Mouse (Mus musculus) limb, embryonic 15.5 days (tissue): ENCODE results near the gene Pramef17. TPM values are rescaled to one million over a fixed set of nuclear protein-coding genes. Genes with fewer than 3 reads are reported as not detected.
"Not testable (repeated sequence)": the region's sequence is repeated elsewhere in the genome, so short reads cannot be mapped to it uniquely, and the experiment has no call there.

Source experiments
- ATAC-seq: fragments of 200-750 bp; cut with Nextera tagmentation; 2 replicates; pipeline ENCODE4 v1.8.0; 2017; ENCODE audit warnings: low read depth, moderate TSS enrichment; ENCODE audit not compliant: insufficient number of reproducible peaks, low FRiP score, low TSS enrichment
- H3K27ac ChIP-seq: fragments of 300-500 bp; sonication (generic); 2 replicates; pipeline ENCODE4 v1.5.1; 2015; ENCODE audit warnings: moderate library complexity, mild to moderate bottlenecking, inconsistent platforms
- H3K27me3 ChIP-seq: fragments of 300-500 bp; sonication (generic); 2 replicates; pipeline ENCODE4 v1.6.1; 2015; ENCODE audit warnings: inconsistent platforms
- H3K36me3 ChIP-seq: fragments of 300-500 bp; sonication (generic); 2 replicates; pipeline ENCODE4 v1.6.1; 2015; ENCODE audit warnings: inconsistent platforms
- H3K4me1 ChIP-seq: fragments of 300-500 bp; sonication (generic); 2 replicates; pipeline ENCODE4 v1.6.1; 2015; ENCODE audit warnings: inconsistent platforms
- H3K4me2 ChIP-seq: fragments of 300-500 bp; sonication (generic); 2 replicates; pipeline ENCODE4 v1.6.1; 2015; ENCODE audit warnings: mild to moderate bottlenecking, inconsistent platforms
- H3K4me3 ChIP-seq: fragments of 300-500 bp; sonication (generic); 2 replicates; pipeline ENCODE4 v1.5.1; 2015; ENCODE audit warnings: mild to moderate bottlenecking, inconsistent platforms
- H3K9ac ChIP-seq: fragments of 300-500 bp; sonication (generic); 2 replicates; pipeline ENCODE4 v1.6.1; 2015; ENCODE audit warnings: inconsistent platforms
- H3K9me3 ChIP-seq: fragments of 300-500 bp; sonication (generic); 2 replicates; pipeline ENCODE4 v1.6.1; 2016; ENCODE audit warnings: inconsistent platforms
- WGBS: fragments of 180-500 bp; shearing (Covaris S2); methylation state at CpG from one replicate; pipeline ENCODE4 v1.1.7; 2015; 5-methylcytosine and 5-hydroxymethylcytosine counted together
- polyA plus RNA-seq: library from polyadenylated mRNA; unstranded; fragments of >200 nt; fragmentation: Nextera tagmentation; extraction: Ambion mirVana; gene quantifications from 2 replicates; pipeline ENCODE4 v1.2.1, GENCODE M21; 2015

Pramef17 gene
- polyA plus RNA-seq, result not detected in 2 replicates

GRCm38 (mm10) chr4:143994269-143994668 is at the start of gene Pramef17:
Gene Pramef17 (minus strand): TSS chr4:143994369.
- not testable (repeated sequence) for ATAC-seq, H3K4me1 ChIP-seq

DNA sequence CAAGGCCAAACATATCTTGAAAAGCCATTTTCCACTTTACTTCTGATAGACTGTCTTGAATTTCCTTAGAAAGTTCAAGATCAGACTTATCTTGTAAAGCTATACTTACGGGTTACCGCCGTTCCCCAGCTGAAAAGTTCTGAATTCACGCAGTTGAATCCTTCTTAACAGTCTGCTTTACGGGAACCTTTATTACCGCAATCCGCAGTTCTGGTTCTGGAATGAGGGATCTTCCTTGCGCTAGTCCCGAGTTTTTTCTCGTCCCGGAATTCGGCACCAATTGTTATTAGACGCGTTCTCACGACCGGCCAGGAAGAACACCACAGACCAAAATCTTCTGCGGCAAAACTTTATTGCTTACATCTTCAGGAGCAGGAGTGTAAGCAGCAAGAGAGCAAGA is 6.0 kb downstream of the Pramef17 start:
- H3K4me3 ChIP-seq, H3K9ac ChIP-seq, ATAC-seq, H3K4me1 ChIP-seq, H3K4me2 ChIP-seq, H3K27ac ChIP-seq, H3K9me3 ChIP-seq, H3K36me3 ChIP-seq, H3K27me3 ChIP-seq: not testable (repeated sequence)
- 93% methylated on average over 17 of the region's 17 CpGs for WGBS

More at GRCm38 (mm10) chr4:143994269-143994668, at the start of gene Pramef17:
- not testable (repeated sequence) for H3K9ac ChIP-seq, H3K4me2 ChIP-seq, H3K36me3 ChIP-seq, H3K27me3 ChIP-seq, H3K4me3 ChIP-seq, H3K9me3 ChIP-seq, H3K27ac ChIP-seq
- 49% methylated on average over 3 of the region's 3 CpGs for WGBS

DNA sequence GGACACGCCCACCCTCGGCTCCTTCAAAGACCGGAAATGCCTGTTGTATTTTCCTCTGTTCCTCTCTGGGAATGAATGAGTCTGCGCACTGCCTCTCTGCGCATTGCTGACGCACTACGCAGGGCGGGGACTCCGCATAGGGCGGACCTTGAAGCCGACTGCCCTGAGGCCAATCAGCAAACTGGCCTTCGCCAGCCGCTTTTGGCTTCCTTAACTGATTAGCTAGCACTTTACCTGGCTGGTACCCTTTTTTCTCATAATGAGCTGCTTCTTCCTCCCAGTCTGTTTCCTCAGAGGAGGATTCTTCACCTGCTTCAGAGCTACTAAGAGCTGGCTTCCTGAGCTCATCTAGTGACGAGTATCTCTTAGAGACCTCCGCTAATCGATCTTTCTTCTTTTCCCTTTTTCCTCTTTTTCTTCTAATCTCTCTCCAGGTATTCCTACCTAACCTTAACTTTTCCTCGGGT is 6.7 kb downstream of the Pramef17 start:
- not testable (repeated sequence) for H3K9ac ChIP-seq, H3K4me2 ChIP-seq, H3K27ac ChIP-seq, H3K36me3 ChIP-seq, ATAC-seq, H3K4me1 ChIP-seq, H3K9me3 ChIP-seq, H3K4me3 ChIP-seq, H3K27me3 ChIP-seq
- 96% methylated on average over 11 of the region's 17 CpGs for WGBS

DNA sequence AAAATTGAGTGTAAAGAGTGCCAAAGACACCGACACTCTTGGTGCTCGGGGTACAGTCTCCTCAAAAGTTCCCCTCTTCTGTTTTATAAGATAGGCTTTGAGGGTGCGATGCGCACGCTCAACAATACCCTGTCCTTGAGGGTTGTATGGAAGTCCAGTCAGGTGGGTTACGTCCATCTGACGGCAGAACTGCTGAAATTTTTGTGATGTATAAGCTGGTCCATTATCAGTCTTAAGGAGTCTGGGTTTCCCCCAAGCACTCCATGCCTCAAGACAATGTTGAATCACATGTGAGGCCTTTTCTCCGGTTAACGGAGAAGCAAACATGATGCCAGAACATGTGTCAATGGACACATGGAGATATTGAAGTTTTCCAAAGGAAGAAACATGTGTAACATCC is 8.4 kb downstream of the Pramef17 start:
- H3K4me1 ChIP-seq, H3K4me2 ChIP-seq, H3K36me3 ChIP-seq, ATAC-seq, H3K9me3 ChIP-seq, H3K27me3 ChIP-seq, H3K4me3 ChIP-seq, H3K27ac ChIP-seq, H3K9ac ChIP-seq: not testable (repeated sequence)
- WGBS, result 86% methylated on average over 4 of the region's 9 CpGs

DNA sequence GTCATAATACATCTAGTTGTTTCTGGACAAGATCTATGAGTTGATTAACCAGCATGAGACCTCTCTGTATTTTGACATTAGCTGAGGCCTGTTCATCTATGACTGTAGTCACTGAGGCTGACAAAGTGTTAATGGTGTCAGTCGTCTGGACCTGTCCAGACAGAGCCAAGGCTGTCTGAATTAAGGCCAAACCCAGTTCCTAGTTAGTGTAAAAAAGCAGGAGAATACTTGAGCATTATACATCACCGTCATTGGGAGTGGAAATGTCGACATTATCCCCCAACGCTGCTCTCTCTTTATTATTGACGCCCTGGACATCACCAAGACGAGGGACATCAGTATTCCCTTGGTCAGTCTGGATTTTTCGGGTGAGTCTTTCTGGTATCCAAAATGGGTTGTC is 9.0 kb downstream of the Pramef17 start:
- H3K36me3 ChIP-seq, H3K4me3 ChIP-seq, H3K4me2 ChIP-seq, H3K4me1 ChIP-seq, H3K9ac ChIP-seq, H3K27me3 ChIP-seq, H3K27ac ChIP-seq, ATAC-seq, H3K9me3 ChIP-seq: not testable (repeated sequence)
- WGBS, result no CpG with 5 or more reads among the region's 7 CpGs

- not testable (repeated sequence) for H3K27ac ChIP-seq, H3K9ac ChIP-seq, ATAC-seq, H3K9me3 ChIP-seq, H3K4me3 ChIP-seq, H3K27me3 ChIP-seq, H3K4me2 ChIP-seq, H3K4me1 ChIP-seq, H3K36me3 ChIP-seq
- WGBS, result 58% methylated on average over 1 of the region's 1 CpGs
Observed at GRCm38 (mm10) chr4:143983446-143983845, 10.7 kb downstream of the Pramef17 start.

GRCm38 (mm10) chr4:143966850-143967249 is 27.3 kb downstream of the Pramef17 start, which contains the start of gene Gm13101:
Gene Gm13101 (minus strand): TSS chr4:143966950.
- WGBS, result 49% methylated on average over 2 of the region's 2 CpGs
- not testable (repeated sequence) for H3K27me3 ChIP-seq, ATAC-seq

GRCm38 (mm10) chr4:143950916-143951315 is 43.3 kb downstream of the Pramef17 start, which contains the start of gene Pramef25:
Gene Pramef25 (minus strand): TSS chr4:143951016.
- not testable (repeated sequence) for H3K4me3 ChIP-seq, H3K4me1 ChIP-seq, ATAC-seq, H3K36me3 ChIP-seq, H3K4me2 ChIP-seq, H3K27me3 ChIP-seq, H3K27ac ChIP-seq, H3K9ac ChIP-seq, H3K9me3 ChIP-seq
- 89% methylated on average over 1 of the region's 1 CpGs for WGBS

More at GRCm38 (mm10) chr4:143966850-143967249, 27.3 kb downstream of the Pramef17 start, which contains the start of gene Gm13101:
- H3K4me2 ChIP-seq, H3K36me3 ChIP-seq, H3K9me3 ChIP-seq, H3K4me1 ChIP-seq, H3K27ac ChIP-seq, H3K9ac ChIP-seq, H3K4me3 ChIP-seq: not testable (repeated sequence)

Other genes starting within 250 kb of the Pramef17 start
- not detected in 2 replicates for gene Gm13023, start 205.0 kb downstream of the Pramef17 start, polyA plus RNA-seq
- not detected in 2 replicates for gene Gm13084, start 178.3 kb downstream of the Pramef17 start, polyA plus RNA-seq
- gene Gm13103, start 147.9 kb downstream of the Pramef17 start, polyA plus RNA-seq, result not detected in 2 replicates
- not detected in 2 replicates for gene Pramef6, start 94.0 kb downstream of the Pramef17 start, polyA plus RNA-seq
- gene Pramef25, start 43.4 kb downstream of the Pramef17 start, polyA plus RNA-seq, result not detected in 2 replicates
- not detected in 2 replicates for gene Gm13101, start 27.4 kb downstream of the Pramef17 start, polyA plus RNA-seq
- gene Pramel4, start 64.8 kb upstream of the Pramef17 start, polyA plus RNA-seq, result not detected in 2 replicates
- gene Gm13102, start 112.1 kb upstream of the Pramef17 start, polyA plus RNA-seq, result not detected in 2 replicates
- gene Oog3, start 168.3 kb upstream of the Pramef17 start, polyA plus RNA-seq, result not detected in 2 replicates
- gene Oog2, start 196.3 kb upstream of the Pramef17 start, polyA plus RNA-seq, result not detected in 2 replicates
- gene C87977, start 218.9 kb upstream of the Pramef17 start, polyA plus RNA-seq, result not detected in 2 replicates